Mouse (Mus musculus) heart, embryonic 14.5 days (tissue): ENCODE data around the gene Selenoh. TPM values are rescaled to one million over a fixed set of nuclear protein-coding genes. Genes with fewer than 3 reads are reported as not detected.
A peak's percentile ranks its signal among the peaks of the same experiment; 100 is the strongest.
"Not testable (repeated sequence)": the region's sequence is repeated elsewhere in the genome, so short reads cannot be mapped to it uniquely, and the experiment has no call there.

ENCODE experiments used
- ATAC-seq: fragments of 200-750 bp; cut with Nextera tagmentation; 2 replicates; pipeline ENCODE4 v1.8.0; 2017; ENCODE audit warnings: low read depth, moderate TSS enrichment; ENCODE audit not compliant: insufficient number of reproducible peaks, insufficient read depth, low FRiP score
- H3K27ac ChIP-seq, 2 experiments: fragments of 200-500 bp in 1 of 2; fragments of 300-500 bp in 1 of 2; sonication (generic) in 1 of 2; replicated peaks in 1 of 2; 2 replicates each; pipeline ENCODE4 v1.5.1; 2012 to 2014; ENCODE audit warnings: low read depth in 2 of 2, low read length in 2 of 2, control low read depth in 1 of 2, mild to moderate bottlenecking in 1 of 2, mixed read lengths in 1 of 2; ENCODE audit not compliant: control insufficient read depth in 1 of 2, insufficient read depth in 1 of 2
- H3K27me3 ChIP-seq: fragments of 300-500 bp; sonication (generic); 2 replicates; pipeline ENCODE4 v1.6.1; 2014; ENCODE audit warnings: mild to moderate bottlenecking, low read length, control low read depth; ENCODE audit not compliant: control insufficient read depth, insufficient read depth
- H3K36me3 ChIP-seq: fragments of 300-500 bp; sonication (generic); 2 replicates; pipeline ENCODE4 v1.6.1; 2014; ENCODE audit warnings: mild to moderate bottlenecking, control low read depth, low read length, mixed read lengths; ENCODE audit not compliant: control insufficient read depth, insufficient read depth
- H3K4me1 ChIP-seq, 2 experiments: fragments of 200-500 bp in 1 of 2; fragments of 300-500 bp in 1 of 2; sonication (generic) in 1 of 2; 2 replicates each; pipeline ENCODE4 v1.6.1; 2012 to 2014; ENCODE audit warnings: low read length in 2 of 2, control low read depth in 1 of 2, mixed read lengths in 1 of 2; ENCODE audit not compliant: control insufficient read depth in 2 of 2, insufficient read depth in 2 of 2
- H3K4me2 ChIP-seq: fragments of 300-500 bp; sonication (generic); 2 replicates; pipeline ENCODE4 v1.6.1; 2014; ENCODE audit warnings: mild to moderate bottlenecking, low read length
- H3K4me3 ChIP-seq, 2 experiments: fragments of 200-500 bp in 1 of 2; fragments of 300-500 bp in 1 of 2; sonication (generic) in 1 of 2; 2 replicates each; pipeline ENCODE4 v1.5.1; 2012 to 2014; ENCODE audit warnings: low read length in 2 of 2, mild to moderate bottlenecking in 2 of 2, control low read depth in 1 of 2, low read depth in 1 of 2, moderate library complexity in 1 of 2; ENCODE audit not compliant: control insufficient read depth in 1 of 2, insufficient read depth in 1 of 2
- H3K9ac ChIP-seq: fragments of 300-500 bp; sonication (generic); 2 replicates; pipeline ENCODE4 v1.6.1; 2014; ENCODE audit warnings: mild to moderate bottlenecking, low read length
- H3K9me3 ChIP-seq: fragments of 300-500 bp; sonication (generic); 2 replicates; pipeline ENCODE4 v1.6.1; 2016; ENCODE audit warnings: low read length, control low read depth; ENCODE audit not compliant: control insufficient read depth
- WGBS: fragments of 180-500 bp; shearing (Covaris S2); extraction: QIAGEN DNeasy Blood & Tissue Kit; methylation state at CpG from one replicate; pipeline ENCODE4 v1.1.7; 2014; 5-methylcytosine and 5-hydroxymethylcytosine counted together
- polyA plus RNA-seq: library from polyadenylated mRNA; unstranded; fragments of >200 nt; fragmentation: Nextera tagmentation; extraction: Ambion mirVana; gene quantifications from 2 replicates; pipeline ENCODE4 v1.2.1, GENCODE M21; 2014

Gene Selenoh
- polyA plus RNA-seq, 1 experiment from 2014 or later = 271 TPM

- 56% methylated on average over 2 of the region's 2 CpGs for WGBS
- Histone ChIP-seq H3K4me3 (no peak overlapping the region), H3K27ac (no peak overlapping the region), H3K9ac (no peak overlapping the region), H3K4me1 (no peaks in the 10 kb centered on the region), H3K4me2 (no peak overlapping the region), H3K36me3 (peaks cover 84% of the 10 kb centered on the region), H3K9me3 (0 out of 2 replicates have a peak, but pooled peaks cover 3% of the 10 kb centered on the region), H3K27me3 (no peaks in the 10 kb centered on the region)
- ATAC-seq = no peak
Observed at GRCm38 (mm10) chr2:84688080-84688844, 17.7 kb upstream of the Selenoh start.

- Histone ChIP-seq H3K36me3 (peaks cover 39% of the 10 kb centered on the region), H3K27ac (peak overlapping the region in 1 of 2 experiments; percentile 33; a peak in 1 of 4 replicates), H3K4me1 (peaks cover 0 to 7% of the 10 kb centered on the region in 2 experiments; a peak in 1 of 4 replicates), H3K4me2 (no peak overlapping the region), H3K9ac (no peak overlapping the region), H3K4me3 (no peak overlapping the region), H3K9me3 (0 out of 2 replicates have a peak, but pooled peaks cover 3% of the 10 kb centered on the region), H3K27me3 (no peaks in the 10 kb centered on the region)
- 20% methylated on average over 6 of the region's 6 CpGs for WGBS
- no peak for ATAC-seq
Observed at GRCm38 (mm10) chr2:84682605-84683183, 12.1 kb upstream of the Selenoh start.

GRCm38 (mm10) chr2:84679016-84679415, 8.4 kb upstream of the Selenoh start, which contains the start of gene Tmx2:
Tmx2 (minus strand) TSS chr2:84679140.
- WGBS = 15% methylated on average over 8 of the region's 8 CpGs
- ATAC-seq = no peak
- H3K27ac ChIP-seq = peak within 1 kb of the TSS in 1 of 2 experiments; percentile 61; a peak in 2 of 4 replicates

GRCm38 (mm10) chr2:84677968-84678880, 7.7 kb upstream of the Selenoh start, which contains the start of the genes Gm28635 and Med19:
Gm28635 (minus strand) TSS chr2:84678041.
Med19 (plus strand) TSS chr2:84678402.
- ATAC-seq = peak; percentile 99
- peak within 1 kb of the TSS; percentile 87 for H3K9ac ChIP-seq
- peaks cover 45% of the 10 kb centered on the region for H3K36me3 ChIP-seq
- H3K27me3 ChIP-seq = no peaks in the 10 kb centered on the region
- peaks cover 0 to 20% of the 10 kb centered on the region in 2 experiments; a peak in 2 of 4 replicates for H3K4me1 ChIP-seq
- no peaks in the 10 kb centered on the region for H3K9me3 ChIP-seq
- peak within 1 kb of the TSS; percentile 85 for H3K4me2 ChIP-seq
- peak within 1 kb of the TSS; percentile 75 to 81 for H3K27ac ChIP-seq
- H3K4me3 ChIP-seq = peak within 1 kb of the TSS; percentile 81 to 88
- whole genome bisulfite sequencing = under 1% methylated on average over 44 of the region's 44 CpGs

More at GRCm38 (mm10) chr2:84679016-84679415, 8.4 kb upstream of the Selenoh start, which contains the start of gene Tmx2:
- Histone ChIP-seq H3K9me3 (no peaks in the 10 kb centered on the region), H3K36me3 (peaks cover 38% of the 10 kb centered on the region), H3K4me2 (peak within 1 kb of the TSS; percentile 85), H3K27me3 (no peaks in the 10 kb centered on the region), H3K4me3 (peak within 1 kb of the TSS; percentile 81 to 88), H3K9ac (peak within 1 kb of the TSS; percentile 87), H3K4me1 (peaks cover 0 to 20% of the 10 kb centered on the region in 2 experiments; a peak in 2 of 4 replicates)

- 8% methylated on average over 22 of the region's 22 CpGs for WGBS
- H3K27me3 ChIP-seq = no peaks in the 10 kb centered on the region
- peaks cover 0 to 16% of the 10 kb centered on the region in 2 experiments; a peak in 2 of 4 replicates for H3K4me1 ChIP-seq
- peaks cover 53% of the 10 kb centered on the region for H3K36me3 ChIP-seq
- peak overlapping the region; percentile 75 to 81 for H3K27ac ChIP-seq
- ATAC-seq = peak; percentile 45
- peak overlapping the region; percentile 69 to 81 for H3K4me3 ChIP-seq
- peak overlapping the region; percentile 82 for H3K9ac ChIP-seq
- H3K4me2 ChIP-seq = peak overlapping the region; percentile 79
- no peaks in the 10 kb centered on the region for H3K9me3 ChIP-seq
Observed at GRCm38 (mm10) chr2:84677270-84677967, 6.8 kb upstream of the Selenoh start.

GRCm38 (mm10) chr2:84671535-84671934, 965 bp upstream of the Selenoh start:
- H3K4me1 ChIP-seq = peaks cover 3 to 18% of the 10 kb centered on the region in 2 experiments
- peaks cover 57% of the 10 kb centered on the region for H3K36me3 ChIP-seq
- ATAC-seq, H3K27me3 ChIP-seq, H3K9ac ChIP-seq, H3K4me3 ChIP-seq, H3K9me3 ChIP-seq: not testable (repeated sequence)
- 0 out of 2 replicates have a peak overlapping the region, but pooled peaks have one; percentile 81 for H3K4me2 ChIP-seq
- H3K27ac ChIP-seq = peak overlapping the region in 1 of 2 experiments; percentile 91; a peak in 1 of 4 replicates
- 57% methylated on average over 4 of the region's 5 CpGs for WGBS
